Mouse (Mus musculus): ENCODE data around the gene Dtx4. TPM values are rescaled to one million over a fixed set of nuclear protein-coding genes. Genes with fewer than 3 reads are reported as not detected.

Dtx4 gene
- total and polyA plus RNA-seq, 2 experiments from 2014 or later, result 1.2 to 3.8 TPM

DNA sequence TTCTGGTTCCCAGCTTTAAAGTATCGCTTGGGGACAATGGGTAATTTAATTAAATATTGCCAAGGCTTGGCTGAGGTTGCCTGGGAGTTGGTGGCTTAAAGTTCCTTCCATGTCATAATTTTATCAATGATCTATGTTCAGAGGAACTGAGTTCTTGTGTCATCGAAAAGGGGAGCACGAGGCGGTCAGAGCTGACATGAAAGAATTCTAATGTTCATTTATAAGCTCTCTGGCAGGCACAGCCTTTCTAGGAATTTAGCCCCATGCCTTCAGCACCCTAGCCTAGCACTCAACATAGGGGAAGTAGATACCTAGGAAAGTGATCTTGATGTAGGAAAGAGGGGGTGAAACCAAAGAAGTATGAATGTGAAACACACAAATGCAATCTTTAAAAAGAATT is 2.9 kb downstream of the Dtx4 start:
- no peaks in the 10 kb centered on the region for H3K36me3 ChIP-seq (replicated peaks; ENCODE audit: control insufficient read depth, insufficient read depth, low read length)
- H3K9ac ChIP-seq (replicated peaks; ENCODE audit: low read depth, low read length), result no peak overlapping the region
- DNase-seq (ENCODE audit: low spot score) (no peak), ATAC-seq (ENCODE audit: insufficient read depth, low read depth) (no peak)
- no peaks in the 10 kb centered on the region for H3K4me1 ChIP-seq (ENCODE audit: control insufficient read depth, insufficient read depth)
- no peaks in the 10 kb centered on the region for H3K9me3 ChIP-seq (replicated peaks; ENCODE audit: control insufficient read depth, low read length)
- no peak overlapping the region for H3K4me3 ChIP-seq (ENCODE audit: low read depth, low read length)
- H3K27me3 ChIP-seq (ENCODE audit: control insufficient read depth, insufficient read depth, low read length), result peaks cover 16% of the 10 kb centered on the region
- no peak overlapping the region for H3K27ac ChIP-seq (ENCODE audit: low read depth)
- H3K4me2 ChIP-seq (ENCODE audit: low read depth, low read length), result no peak overlapping the region
- TF ChIP-seq EP300 (IDR thresholded peaks at IDR 0.05; ENCODE audit: low read depth) (no peak), CTCF (IDR thresholded peaks at IDR 0.05; ENCODE audit: low read depth) (no peak)
- 77% methylated on average over 4 of the region's 4 CpGs for WGBS

DNA sequence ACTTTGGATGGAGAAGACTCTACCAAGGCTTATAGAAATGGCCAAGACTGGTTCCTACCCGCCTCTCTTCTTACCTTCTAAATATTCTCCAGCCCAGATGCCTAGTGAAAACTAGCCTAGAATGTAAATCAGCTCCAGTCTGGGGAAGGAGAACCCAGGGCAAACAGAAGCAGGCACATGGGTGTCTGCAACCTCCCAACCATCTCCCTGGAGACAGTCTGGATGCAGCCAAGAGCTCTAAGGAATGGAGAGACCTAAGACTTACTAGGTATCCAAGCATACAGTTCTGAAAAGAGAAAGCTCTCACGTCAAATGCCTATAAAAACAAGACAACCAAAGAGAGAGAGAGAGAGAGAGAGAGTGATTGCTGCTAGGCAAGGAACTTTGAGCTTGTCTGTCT is 3.3 kb downstream of the Dtx4 start:
- Histone ChIP-seq H3K9ac (replicated peaks; ENCODE audit: low read depth, low read length) (no peak overlapping the region), H3K27me3 (ENCODE audit: control insufficient read depth, insufficient read depth, low read length) (peaks cover 16% of the 10 kb centered on the region), H3K4me3 (ENCODE audit: low read depth, low read length) (no peak overlapping the region), H3K27ac (ENCODE audit: low read depth) (no peak overlapping the region), H3K36me3 (replicated peaks; ENCODE audit: control insufficient read depth, insufficient read depth, low read length) (no peaks in the 10 kb centered on the region), H3K4me2 (ENCODE audit: low read depth, low read length) (no peak overlapping the region), H3K4me1 (ENCODE audit: control insufficient read depth, insufficient read depth) (no peaks in the 10 kb centered on the region), H3K9me3 (replicated peaks; ENCODE audit: control insufficient read depth, low read length) (no peaks in the 10 kb centered on the region)
- no peak for TF ChIP-seq CTCF (IDR thresholded peaks at IDR 0.05; ENCODE audit: low read depth)
- TF ChIP-seq EP300 (IDR thresholded peaks at IDR 0.05; ENCODE audit: low read depth), result no peak
- 67% methylated on average over 2 of the region's 2 CpGs for WGBS
- ATAC-seq (ENCODE audit: insufficient read depth, low read depth) (no peak), DNase-seq (ENCODE audit: low spot score) (no peak)

GRCm38 (mm10) chr19:12496241-12496640 is 5.0 kb downstream of the Dtx4 start:
- H3K36me3 ChIP-seq (replicated peaks; ENCODE audit: control insufficient read depth, insufficient read depth, low read length), result 0 out of 2 replicates have a peak, but pooled peaks cover 3% of the 10 kb centered on the region
- peaks cover 16% of the 10 kb centered on the region for H3K27me3 ChIP-seq (ENCODE audit: control insufficient read depth, insufficient read depth, low read length)
- no peak overlapping the region for H3K4me3 ChIP-seq (ENCODE audit: low read depth, low read length)
- WGBS, result 83% methylated on average over 2 of the region's 2 CpGs
- H3K9ac ChIP-seq (replicated peaks; ENCODE audit: low read depth, low read length), result no peak overlapping the region
- H3K4me2 ChIP-seq (ENCODE audit: low read depth, low read length), result no peak overlapping the region
- ATAC-seq (ENCODE audit: insufficient read depth, low read depth), result no peak
- no peaks in the 10 kb centered on the region for H3K4me1 ChIP-seq (ENCODE audit: control insufficient read depth, insufficient read depth)
- no peak for DNase-seq (ENCODE audit: low spot score)
- TF ChIP-seq EP300 (IDR thresholded peaks at IDR 0.05; ENCODE audit: low read depth) (no peak), CTCF (IDR thresholded peaks at IDR 0.05; ENCODE audit: low read depth) (no peak)
- no peak overlapping the region for H3K27ac ChIP-seq (ENCODE audit: low read depth)
- no peaks in the 10 kb centered on the region for H3K9me3 ChIP-seq (replicated peaks; ENCODE audit: control insufficient read depth, low read length)

- no peak for DNase-seq (ENCODE audit: low spot score)
- ATAC-seq (ENCODE audit: insufficient read depth, low read depth), result no peak
- 77% methylated on average over 3 of the region's 3 CpGs for WGBS
- Histone ChIP-seq H3K9me3 (replicated peaks; ENCODE audit: control insufficient read depth, low read length) (no peaks in the 10 kb centered on the region), H3K27ac (ENCODE audit: low read depth) (no peak overlapping the region), H3K27me3 (ENCODE audit: control insufficient read depth, insufficient read depth, low read length) (peaks cover 4% of the 10 kb centered on the region; the same call in 1 of the 2 replicates), H3K4me1 (ENCODE audit: control insufficient read depth, insufficient read depth) (no peaks in the 10 kb centered on the region), H3K9ac (replicated peaks; ENCODE audit: low read depth, low read length) (no peak overlapping the region), H3K4me3 (ENCODE audit: low read depth, low read length) (no peak overlapping the region), H3K4me2 (ENCODE audit: low read depth, low read length) (no peak overlapping the region), H3K36me3 (replicated peaks; ENCODE audit: control insufficient read depth, insufficient read depth, low read length) (0 out of 2 replicates have a peak, but pooled peaks cover 3% of the 10 kb centered on the region)
- TF ChIP-seq EP300 (IDR thresholded peaks at IDR 0.05; ENCODE audit: low read depth), result no peak
- TF ChIP-seq CTCF (IDR thresholded peaks at IDR 0.05; ENCODE audit: low read depth), result no peak
Measured at GRCm38 (mm10) chr19:12494972-12495535, 6.2 kb downstream of the Dtx4 start.

DNA sequence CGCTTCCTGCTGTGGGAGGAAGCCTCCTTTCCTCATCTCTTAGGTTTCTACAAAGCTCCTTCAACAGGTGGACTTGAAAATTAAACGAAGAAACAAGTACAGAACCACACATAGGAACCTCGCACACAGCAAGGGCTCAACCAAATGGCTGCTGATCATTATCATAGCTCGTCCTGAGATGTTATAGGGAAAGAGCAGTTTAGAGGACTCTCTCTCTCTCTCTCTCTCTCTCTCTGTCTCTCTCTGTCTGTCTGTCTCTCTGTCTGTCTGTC is 7.1 kb downstream of the Dtx4 start:
- DNase-seq (ENCODE audit: low spot score), result no peak
- ATAC-seq (ENCODE audit: insufficient read depth, low read depth), result no peak
- Histone ChIP-seq H3K36me3 (replicated peaks; ENCODE audit: control insufficient read depth, insufficient read depth, low read length) (0 out of 2 replicates have a peak, but pooled peaks cover 3% of the 10 kb centered on the region), H3K9ac (replicated peaks; ENCODE audit: low read depth, low read length) (no peak overlapping the region), H3K9me3 (replicated peaks; ENCODE audit: control insufficient read depth, low read length) (no peaks in the 10 kb centered on the region), H3K27ac (ENCODE audit: low read depth) (no peak overlapping the region), H3K4me2 (ENCODE audit: low read depth, low read length) (no peak overlapping the region), H3K4me1 (ENCODE audit: control insufficient read depth, insufficient read depth) (no peaks in the 10 kb centered on the region), H3K27me3 (ENCODE audit: control insufficient read depth, insufficient read depth, low read length) (no peaks in the 10 kb centered on the region; the same call in 1 of the 2 replicates), H3K4me3 (ENCODE audit: low read depth, low read length) (no peak overlapping the region)
- WGBS, result 63% methylated on average over 4 of the region's 4 CpGs
- no peak for TF ChIP-seq CTCF (IDR thresholded peaks at IDR 0.05; ENCODE audit: low read depth)
- no peak for TF ChIP-seq EP300 (IDR thresholded peaks at IDR 0.05; ENCODE audit: low read depth)
